Mouse (Mus musculus): ENCODE results near the gene Rdh16f1. TPM values are rescaled to one million over a fixed set of nuclear protein-coding genes. Genes with fewer than 3 reads are reported as not detected.
"Not testable (repeated sequence)": the region's sequence is repeated elsewhere in the genome, so short reads cannot be mapped to it uniquely, and the experiment has no call there.

The Rdh16f1 gene
- polyA plus RNA-seq, 1 experiment from 2014 or later: not detected

- H3K27me3 ChIP-seq (replicated peaks): no peaks in the 10 kb centered on the region
- H3K4me1 ChIP-seq: no peaks in the 10 kb centered on the region
- no peak overlapping the region for H3K4me2 ChIP-seq
- H3K9ac ChIP-seq: no peak overlapping the region
- no peak for ATAC-seq (replicated peaks)
- H3K36me3 ChIP-seq (replicated peaks): no peaks in the 10 kb centered on the region
- no peak overlapping the region for H3K4me3 ChIP-seq
- H3K27ac ChIP-seq: no peak overlapping the region
- 80% methylated on average over 5 of the region's 5 CpGs for WGBS
- no peaks in the 10 kb centered on the region for H3K9me3 ChIP-seq
Measured at GRCm38 (mm10) chr10:127802236-127802635, 42.6 kb downstream of the Rdh16f1 start.

- ATAC-seq (replicated peaks): no peak
- H3K27me3 ChIP-seq (replicated peaks): no peaks in the 10 kb centered on the region
Measured at GRCm38 (mm10) chr10:127804416-127804815, 44.8 kb downstream of the Rdh16f1 start.

GRCm38 (mm10) chr10:127815888-127816287 lies 56.3 kb downstream of the Rdh16f1 start:
- H3K4me2 ChIP-seq: no peak overlapping the region
- H3K9ac ChIP-seq: no peak overlapping the region
- no peak overlapping the region for H3K27ac ChIP-seq
- no peaks in the 10 kb centered on the region for H3K4me1 ChIP-seq
- H3K36me3 ChIP-seq (replicated peaks): no peaks in the 10 kb centered on the region
- H3K9me3 ChIP-seq: peaks cover 2% of the 10 kb centered on the region; the same call in 1 of the 2 replicates
- ATAC-seq (replicated peaks): no peak
- no peaks in the 10 kb centered on the region for H3K27me3 ChIP-seq (replicated peaks)
- no peak overlapping the region for H3K4me3 ChIP-seq

More at GRCm38 (mm10) chr10:127804416-127804815, 44.8 kb downstream of the Rdh16f1 start:
- no peaks in the 10 kb centered on the region for H3K4me1 ChIP-seq
- H3K36me3 ChIP-seq (replicated peaks): no peaks in the 10 kb centered on the region
- H3K27ac ChIP-seq: no peak overlapping the region
- 45% methylated on average over 7 of the region's 7 CpGs for WGBS
- no peak overlapping the region for H3K4me2 ChIP-seq
- no peaks in the 10 kb centered on the region for H3K9me3 ChIP-seq
- H3K9ac ChIP-seq: no peak overlapping the region
- H3K4me3 ChIP-seq: no peak overlapping the region

- 89% methylated on average over 4 of the region's 4 CpGs for WGBS
- H3K27ac ChIP-seq; H3K4me3 ChIP-seq; H3K4me1 ChIP-seq; H3K27me3 ChIP-seq (replicated peaks); H3K9me3 ChIP-seq; H3K9ac ChIP-seq; H3K4me2 ChIP-seq; H3K36me3 ChIP-seq (replicated peaks); ATAC-seq (replicated peaks): not testable (repeated sequence)
Measured at GRCm38 (mm10) chr10:127817268-127817910, 57.8 kb downstream of the Rdh16f1 start.

- H3K9ac ChIP-seq; H3K4me1 ChIP-seq; H3K27me3 ChIP-seq (replicated peaks); H3K4me3 ChIP-seq; ATAC-seq (replicated peaks); H3K36me3 ChIP-seq (replicated peaks); H3K4me2 ChIP-seq; H3K9me3 ChIP-seq; H3K27ac ChIP-seq: not testable (repeated sequence)
- WGBS: 92% methylated on average over 2 of the region's 2 CpGs
Measured at GRCm38 (mm10) chr10:127821806-127822205, 62.2 kb downstream of the Rdh16f1 start.

- Histone ChIP-seq H3K4me1 (no peaks in the 10 kb centered on the region), H3K9me3 (peaks cover 4% of the 10 kb centered on the region; the same call in 1 of the 2 replicates), H3K36me3 (replicated peaks) (no peaks in the 10 kb centered on the region), H3K27me3 (replicated peaks) (no peaks in the 10 kb centered on the region), H3K4me3 (no peak overlapping the region), H3K27ac (no peak overlapping the region), H3K4me2 (no peak overlapping the region), H3K9ac (no peak overlapping the region)
- 81% methylated on average over 6 of the region's 6 CpGs for WGBS
- no peak for ATAC-seq (replicated peaks)
Measured at GRCm38 (mm10) chr10:127825386-127825785, 65.8 kb downstream of the Rdh16f1 start.

- H3K4me2 ChIP-seq: no peak overlapping the region
- WGBS: 79% methylated on average over 3 of the region's 3 CpGs
- H3K36me3 ChIP-seq (replicated peaks): no peaks in the 10 kb centered on the region
- no peaks in the 10 kb centered on the region for H3K27me3 ChIP-seq (replicated peaks)
- H3K9ac ChIP-seq: no peak overlapping the region
- no peak overlapping the region for H3K4me3 ChIP-seq
- ATAC-seq (replicated peaks): no peak
- H3K4me1 ChIP-seq: no peaks in the 10 kb centered on the region
- H3K9me3 ChIP-seq: no peaks in the 10 kb centered on the region
- no peak overlapping the region for H3K27ac ChIP-seq
Measured at GRCm38 (mm10) chr10:127829121-127829520, 69.5 kb downstream of the Rdh16f1 start.

GRCm38 (mm10) chr10:127834186-127834585 lies 74.6 kb downstream of the Rdh16f1 start:
- not testable (repeated sequence) for H3K4me1 ChIP-seq; H3K4me2 ChIP-seq; H3K27ac ChIP-seq; H3K4me3 ChIP-seq; H3K9me3 ChIP-seq; H3K9ac ChIP-seq; ATAC-seq (replicated peaks); H3K36me3 ChIP-seq (replicated peaks); H3K27me3 ChIP-seq (replicated peaks)
- 98% methylated on average over 1 of the region's 1 CpGs for WGBS

GRCm38 (mm10) chr10:127835292-127835691 lies 75.7 kb downstream of the Rdh16f1 start:
- WGBS: 75% methylated on average over 5 of the region's 5 CpGs
- Histone ChIP-seq H3K4me3 (no peak overlapping the region), H3K36me3 (replicated peaks) (no peaks in the 10 kb centered on the region), H3K9me3 (no peaks in the 10 kb centered on the region), H3K4me1 (no peaks in the 10 kb centered on the region), H3K27ac (no peak overlapping the region), H3K9ac (no peak overlapping the region), H3K4me2 (no peak overlapping the region), H3K27me3 (replicated peaks) (no peaks in the 10 kb centered on the region)
- no peak for ATAC-seq (replicated peaks)

- not testable (repeated sequence) for H3K4me1 ChIP-seq; ATAC-seq (replicated peaks); H3K4me3 ChIP-seq; H3K27me3 ChIP-seq (replicated peaks); H3K36me3 ChIP-seq (replicated peaks); H3K9ac ChIP-seq; H3K4me2 ChIP-seq; H3K27ac ChIP-seq; H3K9me3 ChIP-seq
- WGBS: 92% methylated on average over 5 of the region's 5 CpGs
Measured at GRCm38 (mm10) chr10:127837793-127838192, 78.2 kb downstream of the Rdh16f1 start.

- no peak overlapping the region for H3K9ac ChIP-seq
- no peaks in the 10 kb centered on the region for H3K36me3 ChIP-seq (replicated peaks)
- H3K4me1 ChIP-seq: no peaks in the 10 kb centered on the region
- no peak overlapping the region for H3K4me3 ChIP-seq
- H3K27ac ChIP-seq: no peak overlapping the region
- H3K4me2 ChIP-seq: no peak overlapping the region
- no peaks in the 10 kb centered on the region for H3K9me3 ChIP-seq
- no peak for ATAC-seq (replicated peaks)
- H3K27me3 ChIP-seq (replicated peaks): no peaks in the 10 kb centered on the region
- WGBS: 81% methylated on average over 2 of the region's 2 CpGs
Measured at GRCm38 (mm10) chr10:127838539-127838938, 79.0 kb downstream of the Rdh16f1 start.

- WGBS: 70% methylated on average over 2 of the region's 2 CpGs
- no peaks in the 10 kb centered on the region for H3K27me3 ChIP-seq (replicated peaks)
- no peaks in the 10 kb centered on the region for H3K9me3 ChIP-seq
- no peak for ATAC-seq (replicated peaks)
- H3K4me3 ChIP-seq: no peak overlapping the region
- H3K4me1 ChIP-seq: no peaks in the 10 kb centered on the region
- no peak overlapping the region for H3K9ac ChIP-seq
- H3K27ac ChIP-seq: no peak overlapping the region
- no peak overlapping the region for H3K4me2 ChIP-seq
- H3K36me3 ChIP-seq (replicated peaks): no peaks in the 10 kb centered on the region
Measured at GRCm38 (mm10) chr10:127840776-127841175, 81.2 kb downstream of the Rdh16f1 start.

All from midbrain, embryonic 15.5 days (tissue).